Mouse (Mus musculus) retina, postnatal 7 days (tissue): ENCODE results near the gene Zfp142.

Experiments
- DNase-seq: peaks from one replicate; pipeline ENCODE4 v3.0.0-alpha.2; 2012; ENCODE audit warnings: low read depth, low spot score

Gene Zfp142

GRCm38 (mm10) chr1:74587773-74588445 is at the start of gene Zfp142, which contains the start of gene Bcs1l:
Gene Zfp142 (minus strand): TSS chr1:74588246.
Gene Bcs1l (plus strand): TSS chr1:74588289.
- peak; percentile 99 for DNase-seq

GRCm38 (mm10) chr1:74632734-74633133 is 44.7 kb upstream of the Zfp142 start:
- DNase-seq, result no peak

GRCm38 (mm10) chr1:74628001-74628400 is 40.0 kb upstream of the Zfp142 start:
- DNase-seq, result no peak

- DNase-seq, result no peak
These were observed 38.0 kb upstream of the Zfp142 start for GRCm38 (mm10) chr1:74626076-74626475.

GRCm38 (mm10) chr1:74624183-74624582 is 36.1 kb upstream of the Zfp142 start:
- no peak for DNase-seq

- peak; percentile 83 for DNase-seq
These were observed 13.4 kb upstream of the Zfp142 start, which contains the start of the genes Rnf25 and Stk36 for GRCm38 (mm10) chr1:74601267-74601962. Gene Rnf25 (minus strand): TSS chr1:74601397. Gene Stk36 (plus strand): TSS chr1:74601445.

- DNase-seq, result no peak
These were observed 12.6 kb upstream of the Zfp142 start for GRCm38 (mm10) chr1:74600501-74601266.

GRCm38 (mm10) chr1:74594434-74594833 is 6.4 kb upstream of the Zfp142 start:
- no peak for DNase-seq

GRCm38 (mm10) chr1:74587233-74587772 is 743 bp downstream of the Zfp142 start:
- peak; percentile 17 for DNase-seq

GRCm38 (mm10) chr1:74584616-74585398 is 3.2 kb downstream of the Zfp142 start:
- DNase-seq, result no peak

GRCm38 (mm10) chr1:74582621-74583020 is 5.4 kb downstream of the Zfp142 start:
- DNase-seq, result no peak

GRCm38 (mm10) chr1:74569739-74570719 is 18.0 kb downstream of the Zfp142 start:
- no peak for DNase-seq

- DNase-seq, result no peak
These were observed 22.2 kb downstream of the Zfp142 start for GRCm38 (mm10) chr1:74565834-74566233.

GRCm38 (mm10) chr1:74559061-74559460 is 29.0 kb downstream of the Zfp142 start:
- no peak for DNase-seq

GRCm38 (mm10) chr1:74544184-74544583 is 43.9 kb downstream of the Zfp142 start, which contains the start of gene Usp37:
Gene Usp37 (minus strand): TSS chr1:74544284.
- DNase-seq, result no peak

GRCm38 (mm10) chr1:74542451-74542961 is 45.5 kb downstream of the Zfp142 start, which contains the start of gene Plcd4:
Gene Plcd4 (plus strand): TSS chr1:74542888.
- peak; percentile 17 for DNase-seq

- no peak for DNase-seq
These were observed 49.4 kb downstream of the Zfp142 start for GRCm38 (mm10) chr1:74538650-74539049.

GRCm38 (mm10) chr1:74528589-74528988 is 59.5 kb downstream of the Zfp142 start:
- no peak for DNase-seq

- DNase-seq, result no peak
These were observed 63.3 kb downstream of the Zfp142 start for GRCm38 (mm10) chr1:74524746-74525145.
